ENCODE assay signal across 12 mouse cellular contexts in genomic region chr6:15839831-15840230, GRCm38 (mm10).
"Had no signal": no experiment of that assay in that cellular context is flagged by ENCODE, and none has a peak within 500 bp of the region (broad histone marks: within the 10 kb centered on the region; RNA-seq: fewer than 3 reads in every experiment).

No protein-coding gene starts in this region.

- H3K4me3 ChIP-seq: limb, embryonic 13.5 days; liver, embryonic 15.5 days; midbrain, embryonic 13.5 days had no signal

- H3K36me3 ChIP-seq: limb, embryonic 13.5 days; liver, embryonic 15.5 days; midbrain, embryonic 13.5 days had no signal

- DNase-seq: kidney, adult 9 months; kidney, postnatal 36 days; left cerebral cortex, postnatal 4 days; right cerebral cortex, postnatal 14 days; thymus, postnatal 4 days had no signal

- H3K4me1 ChIP-seq: limb, embryonic 13.5 days; liver, embryonic 15.5 days; midbrain, embryonic 13.5 days had no signal

- H3K9ac ChIP-seq: limb, embryonic 13.5 days; liver, embryonic 15.5 days; midbrain, embryonic 13.5 days had no signal

- H3K9me3 ChIP-seq: limb, embryonic 13.5 days; liver, embryonic 15.5 days; midbrain, embryonic 13.5 days had no signal

- ATAC-seq: inflammation-experienced regulatory T-cells, adult 6 months; intestine, postnatal 0 days; midbrain, embryonic 13.5 days had no signal

- H3K27ac ChIP-seq: kidney, postnatal 0 days; limb, embryonic 13.5 days; liver, embryonic 15.5 days; midbrain, embryonic 13.5 days; stomach, postnatal 0 days had no signal

- H3K27me3 ChIP-seq: limb, embryonic 13.5 days; liver, embryonic 15.5 days; midbrain, embryonic 13.5 days had no signal

- H3K4me2 ChIP-seq: limb, embryonic 13.5 days; liver, embryonic 15.5 days; midbrain, embryonic 13.5 days had no signal
